Mouse (Mus musculus): Measurements from ENCODE around the gene Syt3. TPM values are rescaled to one million over a fixed set of nuclear protein-coding genes. Genes with fewer than 3 reads are reported as not detected.

Gene Syt3
- total and polyA plus RNA-seq, 3 experiments = 0.02 TPM; not detected in 2

- Histone ChIP-seq H3K4me3 (ENCODE audit: low read depth, low read length) (no peak overlapping the region), H3K4me1 (ENCODE audit: insufficient read depth, low read depth, low read length) (peaks cover 6% of the 10 kb centered on the region), H3K27me3 (ENCODE audit: insufficient read depth, low read length) (peaks cover 34% of the 10 kb centered on the region), H3K36me3 (replicated peaks) (no peaks in the 10 kb centered on the region), H3K9me3 (replicated peaks) (no peaks in the 10 kb centered on the region)
- ATAC-seq (ENCODE audit: extremely low read depth, insufficient number of reproducible peaks, low FRiP score, poor library complexity, severe bottlenecking) = no peak
- TF ChIP-seq TAL1 (conservative IDR thresholded peaks at IDR 0.05; ENCODE audit: low read depth, low read length) (no peak), POLR2AphosphoS5 (IDR thresholded peaks at IDR 0.05; ENCODE audit: insufficient replicate concordance, low read depth, low read length) (no peak), GATA1 (IDR thresholded peaks at IDR 0.05; ENCODE audit: borderline replicate concordance, low read length) (no peak), CTCF (IDR thresholded peaks at IDR 0.05; ENCODE audit: low read depth, low read length) (no peak), GATA2 (IDR thresholded peaks at IDR 0.05; ENCODE audit: borderline replicate concordance, low read depth, low read length) (no peak)
- no peak for DNase-seq (ENCODE audit: low spot score)
Observed at GRCm38 (mm10) chr7:44437933-44438332, 54.0 kb downstream of the Syt3 start.

GRCm38 (mm10) chr7:44439696-44440095 lies 55.8 kb downstream of the Syt3 start:
- H3K4me1 ChIP-seq (ENCODE audit: insufficient read depth, low read depth, low read length) = no peaks in the 10 kb centered on the region; the same call in 1 of the 2 replicates
- ATAC-seq (ENCODE audit: extremely low read depth, insufficient number of reproducible peaks, low FRiP score, poor library complexity, severe bottlenecking) = no peak
- H3K4me3 ChIP-seq (ENCODE audit: low read depth, low read length) = no peak overlapping the region
- no peaks in the 10 kb centered on the region for H3K9me3 ChIP-seq (replicated peaks)
- H3K27me3 ChIP-seq (ENCODE audit: insufficient read depth, low read length) = peaks cover 43% of the 10 kb centered on the region
- H3K36me3 ChIP-seq (replicated peaks) = no peaks in the 10 kb centered on the region
- no peak for TF ChIP-seq TAL1 (conservative IDR thresholded peaks at IDR 0.05; ENCODE audit: low read depth, low read length)
- no peak for TF ChIP-seq GATA1 (IDR thresholded peaks at IDR 0.05; ENCODE audit: borderline replicate concordance, low read length)
- TF ChIP-seq CTCF (IDR thresholded peaks at IDR 0.05; ENCODE audit: low read depth, low read length) = no peak
- no peak for TF ChIP-seq POLR2AphosphoS5 (IDR thresholded peaks at IDR 0.05; ENCODE audit: insufficient replicate concordance, low read depth, low read length)
- TF ChIP-seq GATA2 (IDR thresholded peaks at IDR 0.05; ENCODE audit: borderline replicate concordance, low read depth, low read length) = no peak
- no peak for DNase-seq (ENCODE audit: low spot score)

GRCm38 (mm10) chr7:44440479-44440878 lies 56.6 kb downstream of the Syt3 start:
- Histone ChIP-seq H3K36me3 (replicated peaks) (no peaks in the 10 kb centered on the region), H3K27me3 (ENCODE audit: insufficient read depth, low read length) (peaks cover 48% of the 10 kb centered on the region), H3K4me3 (ENCODE audit: low read depth, low read length) (no peak overlapping the region), H3K4me1 (ENCODE audit: insufficient read depth, low read depth, low read length) (no peaks in the 10 kb centered on the region; the same call in 1 of the 2 replicates), H3K9me3 (replicated peaks) (no peaks in the 10 kb centered on the region)
- DNase-seq (ENCODE audit: low spot score) = no peak
- TF ChIP-seq GATA2 (IDR thresholded peaks at IDR 0.05; ENCODE audit: borderline replicate concordance, low read depth, low read length) (no peak), GATA1 (IDR thresholded peaks at IDR 0.05; ENCODE audit: borderline replicate concordance, low read length) (no peak), POLR2AphosphoS5 (IDR thresholded peaks at IDR 0.05; ENCODE audit: insufficient replicate concordance, low read depth, low read length) (no peak), TAL1 (conservative IDR thresholded peaks at IDR 0.05; ENCODE audit: low read depth, low read length) (no peak), CTCF (IDR thresholded peaks at IDR 0.05; ENCODE audit: low read depth, low read length) (no peak)
- no peak for ATAC-seq (ENCODE audit: extremely low read depth, insufficient number of reproducible peaks, low FRiP score, poor library complexity, severe bottlenecking)

- TF ChIP-seq GATA2 (IDR thresholded peaks at IDR 0.05; ENCODE audit: borderline replicate concordance, low read depth, low read length) = no peak
- TF ChIP-seq GATA1 (IDR thresholded peaks at IDR 0.05; ENCODE audit: borderline replicate concordance, low read length) = no peak
- TF ChIP-seq TAL1 (conservative IDR thresholded peaks at IDR 0.05; ENCODE audit: low read depth, low read length) = no peak
- TF ChIP-seq POLR2AphosphoS5 (IDR thresholded peaks at IDR 0.05; ENCODE audit: insufficient replicate concordance, low read depth, low read length) = no peak
- no peak for TF ChIP-seq CTCF (IDR thresholded peaks at IDR 0.05; ENCODE audit: low read depth, low read length)
- no peak for DNase-seq (ENCODE audit: low spot score)
- H3K4me3 ChIP-seq (ENCODE audit: low read depth, low read length) = no peak overlapping the region
- no peak for ATAC-seq (ENCODE audit: extremely low read depth, insufficient number of reproducible peaks, low FRiP score, poor library complexity, severe bottlenecking)
- H3K36me3 ChIP-seq (replicated peaks) = no peaks in the 10 kb centered on the region
- H3K9me3 ChIP-seq (replicated peaks) = no peaks in the 10 kb centered on the region
- H3K4me1 ChIP-seq (ENCODE audit: insufficient read depth, low read depth, low read length) = no peaks in the 10 kb centered on the region; the same call in 1 of the 2 replicates
- H3K27me3 ChIP-seq (ENCODE audit: insufficient read depth, low read length) = peaks cover 46% of the 10 kb centered on the region
Observed at GRCm38 (mm10) chr7:44441180-44441579, 57.3 kb downstream of the Syt3 start.

GRCm38 (mm10) chr7:44441648-44442109 lies 57.8 kb downstream of the Syt3 start:
- no peak overlapping the region for H3K4me3 ChIP-seq (ENCODE audit: low read depth, low read length)
- H3K9me3 ChIP-seq (replicated peaks) = no peaks in the 10 kb centered on the region
- ATAC-seq (ENCODE audit: extremely low read depth, insufficient number of reproducible peaks, low FRiP score, poor library complexity, severe bottlenecking) = no peak

GRCm38 (mm10) chr7:44442407-44442821 lies 58.5 kb downstream of the Syt3 start:
- H3K4me1 ChIP-seq (ENCODE audit: insufficient read depth, low read depth, low read length) = no peaks in the 10 kb centered on the region; the same call in 1 of the 2 replicates
- TF ChIP-seq GATA2 (IDR thresholded peaks at IDR 0.05; ENCODE audit: borderline replicate concordance, low read depth, low read length) = no peak
- no peak for TF ChIP-seq TAL1 (conservative IDR thresholded peaks at IDR 0.05; ENCODE audit: low read depth, low read length)
- TF ChIP-seq POLR2AphosphoS5 (IDR thresholded peaks at IDR 0.05; ENCODE audit: insufficient replicate concordance, low read depth, low read length) = no peak
- TF ChIP-seq GATA1 (IDR thresholded peaks at IDR 0.05; ENCODE audit: borderline replicate concordance, low read length) = no peak
- no peak for TF ChIP-seq CTCF (IDR thresholded peaks at IDR 0.05; ENCODE audit: low read depth, low read length)
- H3K27me3 ChIP-seq (ENCODE audit: insufficient read depth, low read length) = peaks cover 44% of the 10 kb centered on the region
- ATAC-seq (ENCODE audit: extremely low read depth, insufficient number of reproducible peaks, low FRiP score, poor library complexity, severe bottlenecking) (no peak), DNase-seq (ENCODE audit: low spot score) (no peak)
- H3K36me3 ChIP-seq (replicated peaks) = no peaks in the 10 kb centered on the region
- H3K4me3 ChIP-seq (ENCODE audit: low read depth, low read length) = no peak overlapping the region
- H3K9me3 ChIP-seq (replicated peaks) = no peaks in the 10 kb centered on the region

More at GRCm38 (mm10) chr7:44441648-44442109, 57.8 kb downstream of the Syt3 start:
- no peak for DNase-seq (ENCODE audit: low spot score)
- TF ChIP-seq GATA2 (IDR thresholded peaks at IDR 0.05; ENCODE audit: borderline replicate concordance, low read depth, low read length) = no peak
- no peak for TF ChIP-seq TAL1 (conservative IDR thresholded peaks at IDR 0.05; ENCODE audit: low read depth, low read length)
- TF ChIP-seq GATA1 (IDR thresholded peaks at IDR 0.05; ENCODE audit: borderline replicate concordance, low read length) = no peak
- TF ChIP-seq CTCF (IDR thresholded peaks at IDR 0.05; ENCODE audit: low read depth, low read length) = no peak
- no peak for TF ChIP-seq POLR2AphosphoS5 (IDR thresholded peaks at IDR 0.05; ENCODE audit: insufficient replicate concordance, low read depth, low read length)
- no peaks in the 10 kb centered on the region; the same call in 1 of the 2 replicates for H3K4me1 ChIP-seq (ENCODE audit: insufficient read depth, low read depth, low read length)
- H3K27me3 ChIP-seq (ENCODE audit: insufficient read depth, low read length) = peaks cover 44% of the 10 kb centered on the region
- H3K36me3 ChIP-seq (replicated peaks) = no peaks in the 10 kb centered on the region
